8 mouse cellular contexts compared by ENCODE assay signal in the genomic region with DNA sequence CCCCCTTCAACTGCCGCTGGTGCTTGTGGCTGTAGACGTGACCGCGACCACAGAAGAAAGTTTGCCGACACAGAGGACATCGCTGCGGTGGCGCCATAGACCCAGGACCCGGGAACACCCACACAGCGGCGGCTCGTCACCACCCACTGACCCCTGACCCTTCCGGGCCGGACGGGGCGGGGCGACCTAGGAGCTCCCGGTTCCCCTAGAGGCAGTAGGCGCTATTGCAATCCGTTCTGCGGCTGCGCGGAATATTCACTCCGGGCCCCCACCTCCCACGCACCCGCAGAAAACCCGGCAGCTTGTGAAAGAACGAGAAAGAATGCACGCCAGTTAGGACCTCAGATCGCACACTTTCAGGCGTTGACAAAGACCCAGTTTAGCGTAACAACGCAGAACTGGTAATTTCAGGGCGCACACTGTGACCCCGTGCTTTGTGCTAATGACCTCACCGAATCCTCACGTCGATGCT. TPM values are rescaled to one million over a fixed set of nuclear protein-coding genes. Genes with fewer than 3 reads are reported as not detected.
DNase-seq lines count a peak whose midpoint lies in the region; ATAC-seq and TF ChIP-seq lines count a peak whose summit lies in the region.

No protein-coding gene starts in this region.

- peak; percentile 81 for ATAC-seq in frontal cortex, adult (ENCODE audit: low TSS enrichment)
- peak; percentile 96 for ATAC-seq in lung, embryonic 15.5 days (ENCODE audit: borderline replicate concordance, extremely low read depth, low FRiP score, low TSS enrichment)

- H3K27me3 ChIP-seq in hindbrain, embryonic 10.5 days (ENCODE audit: insufficient read depth, poor library complexity, severe bottlenecking) = no peaks in the 10 kb centered on the region
- H3K27me3 ChIP-seq in lung, embryonic 15.5 days = no peaks in the 10 kb centered on the region

- peaks cover 14% of the 10 kb centered on the region for H3K4me1 ChIP-seq in hindbrain, embryonic 10.5 days (replicated peaks)
- H3K4me1 ChIP-seq in lung, embryonic 15.5 days = peaks cover 11% of the 10 kb centered on the region
- H3K4me1 ChIP-seq in olfactory bulb, adult 2 months (ENCODE audit: control insufficient read depth, insufficient read depth, low read length) = no peaks in the 10 kb centered on the region

- 0 out of 2 replicates have a peak, but pooled peaks cover 5% of the 10 kb centered on the region for H3K9me3 ChIP-seq in hindbrain, embryonic 10.5 days
- no peaks in the 10 kb centered on the region for H3K9me3 ChIP-seq in lung, embryonic 15.5 days

- DNase-seq in MN1 (ENCODE audit: low spot score) = peak; percentile 96
- DNase-seq in cerebellum, adult 9-10 months = peak; percentile 95
- peak; percentile 92 for DNase-seq in hindbrain, embryonic 10.5 days (ENCODE audit: low spot score)
- peak; percentile 94 for DNase-seq in layer of hippocampus, adult 9-10 months (ENCODE audit: low spot score)
- peak; percentile 78 to 86 for DNase-seq in thymus, adult 18-20 months

- H3K4me3 ChIP-seq in hindbrain, embryonic 10.5 days = peak overlapping the region; percentile 85
- peak overlapping the region; percentile 88 for H3K4me3 ChIP-seq in lung, embryonic 15.5 days
- peak overlapping the region; percentile 86 for H3K4me3 ChIP-seq in olfactory bulb, adult 2 months (ENCODE audit: insufficient read depth, low read depth, low read length)

- peak; percentile 85 for TF ChIP-seq CTCF in olfactory bulb, adult 2 months (IDR thresholded peaks at IDR 0.05; ENCODE audit: insufficient read depth, low read depth, low read length)

- peak overlapping the region; percentile 92 for H3K27ac ChIP-seq in hindbrain, embryonic 10.5 days
- H3K27ac ChIP-seq in lung, embryonic 15.5 days = peak overlapping the region; percentile 65
- H3K27ac ChIP-seq in olfactory bulb, adult 2 months (ENCODE audit: insufficient read depth, low read depth, low read length) = peak overlapping the region; percentile 66

- H3K4me2 ChIP-seq in lung, embryonic 15.5 days = peak overlapping the region; percentile 81

- under 1% methylated on average over 38 of the region's 38 CpGs for WGBS in hindbrain, embryonic 10.5 days
- WGBS in lung, embryonic 15.5 days = under 1% methylated on average over 38 of the region's 38 CpGs
- WGBS in olfactory bulb, adult 2 months = under 1% methylated on average over 38 of the region's 38 CpGs

- H3K9ac ChIP-seq in lung, embryonic 15.5 days = peak overlapping the region; percentile 74

- TF ChIP-seq POLR2A in olfactory bulb, adult 2 months (IDR thresholded peaks at IDR 0.05; ENCODE audit: insufficient read depth, low read depth, low read length) = peak; percentile 73; the same call in 1 of the 2 replicates

- peaks cover 32% of the 10 kb centered on the region for H3K36me3 ChIP-seq in hindbrain, embryonic 10.5 days
- peaks cover 16% of the 10 kb centered on the region; the same call in 1 of the 2 replicates for H3K36me3 ChIP-seq in lung, embryonic 15.5 days

RNA-seq across cellular contexts. Expression of gene Ccdc84, which starts 0.4 kb away (rescaled TPM):
- polyA plus RNA-seq in hindbrain, embryonic 10.5 days (2016; fragmentation: Nextera tagmentation; extraction: Ambion mirVana) = 25.2 and 27.7 TPM in 2 replicates
- polyA plus RNA-seq in lung, embryonic 15.5 days (2015; fragmentation: Nextera tagmentation; extraction: Ambion mirVana) = 27.3 and 31.7 TPM in 2 replicates
- not detected in 2 replicates for polyA plus RNA-seq in olfactory bulb, adult 2 months (2012; ENCODE audit: insufficient read depth, insufficient read length, low replicate concordance, missing spikeins)

RNA-seq across cellular contexts. Expression of gene Trappc4, which starts 10.5 kb away (rescaled TPM):
- 213 and 282 TPM in 2 replicates for polyA plus RNA-seq in hindbrain, embryonic 10.5 days (2016; fragmentation: Nextera tagmentation; extraction: Ambion mirVana)
- polyA plus RNA-seq in lung, embryonic 15.5 days (2015; fragmentation: Nextera tagmentation; extraction: Ambion mirVana) = 131 and 133 TPM in 2 replicates
- polyA plus RNA-seq in olfactory bulb, adult 2 months (2012; ENCODE audit: insufficient read depth, insufficient read length, low replicate concordance, missing spikeins) = not detected in 2 replicates

RNA-seq across cellular contexts. Expression of gene Rps25, which starts 11.0 kb away (rescaled TPM):
- 1,836 and 2,161 TPM in 2 replicates for polyA plus RNA-seq in hindbrain, embryonic 10.5 days (2016; fragmentation: Nextera tagmentation; extraction: Ambion mirVana)
- 1,635 and 1,709 TPM in 2 replicates for polyA plus RNA-seq in lung, embryonic 15.5 days (2015; fragmentation: Nextera tagmentation; extraction: Ambion mirVana)
- 1,193 TPM in 1 of 2 replicates, not detected in the other for polyA plus RNA-seq in olfactory bulb, adult 2 months (2012; ENCODE audit: insufficient read depth, insufficient read length, low replicate concordance, missing spikeins)

RNA-seq across cellular contexts. Expression of gene Slc37a4, which starts 21.3 kb away (rescaled TPM):
- 20.8 and 28.9 TPM in 2 replicates for polyA plus RNA-seq in hindbrain, embryonic 10.5 days (2016; fragmentation: Nextera tagmentation; extraction: Ambion mirVana)
- 20.5 and 21.3 TPM in 2 replicates for polyA plus RNA-seq in lung, embryonic 15.5 days (2015; fragmentation: Nextera tagmentation; extraction: Ambion mirVana)
- not detected in 2 replicates for polyA plus RNA-seq in olfactory bulb, adult 2 months (2012; ENCODE audit: insufficient read depth, insufficient read length, low replicate concordance, missing spikeins)

RNA-seq across cellular contexts. Expression of gene Foxr1, which starts 23.0 kb away (rescaled TPM):
- polyA plus RNA-seq in hindbrain, embryonic 10.5 days (2016; fragmentation: Nextera tagmentation; extraction: Ambion mirVana) = not detected in 2 replicates
- not detected in 2 replicates for polyA plus RNA-seq in lung, embryonic 15.5 days (2015; fragmentation: Nextera tagmentation; extraction: Ambion mirVana)
- polyA plus RNA-seq in olfactory bulb, adult 2 months (2012; ENCODE audit: insufficient read depth, insufficient read length, low replicate concordance, missing spikeins) = not detected in 2 replicates

Comparison
In these comparisons a context has a peak if more than half of its experiments do, and no peak if none do; other contexts are left out.
1. Peak in every context shown above with its lines: DNase-seq, ATAC-seq, H3K4me3 ChIP-seq and H3K27ac ChIP-seq.
2. RNA of gene Ccdc84, which starts 0.4 kb away (polyA plus RNA-seq): 27.3 to 31.7 TPM in lung, embryonic 15.5 days and 25.2 to 27.7 TPM in hindbrain, embryonic 10.5 days; not detected in olfactory bulb, adult 2 months; every median in the first group is over 10 times any median in the second.
3. RNA of gene Trappc4, which starts 10.5 kb away (polyA plus RNA-seq): 213 to 282 TPM in hindbrain, embryonic 10.5 days and 131 to 133 TPM in lung, embryonic 15.5 days; not detected in olfactory bulb, adult 2 months; every median in the first group is over 100 times any median in the second.